27 mouse cellular contexts compared by ENCODE assay signal in the genomic region with DNA sequence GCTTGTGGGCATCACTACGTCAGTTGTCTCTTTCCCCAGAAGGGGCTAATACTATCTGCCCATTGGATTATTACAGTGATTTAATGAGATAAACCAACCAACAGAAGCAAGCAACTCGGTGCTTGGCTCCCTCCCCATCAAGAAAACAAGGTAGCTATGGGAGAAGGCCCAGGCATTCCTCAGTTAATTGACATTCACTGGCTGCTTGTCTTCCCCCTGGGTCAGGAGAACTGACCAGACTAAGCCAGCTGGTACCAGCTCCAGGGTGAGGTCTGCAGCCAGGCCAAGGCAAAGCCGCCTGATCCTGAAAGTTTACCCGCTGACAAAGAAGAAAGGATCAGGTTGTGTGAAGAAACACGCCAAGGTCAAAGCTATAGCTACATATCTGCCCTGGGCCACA. TPM values are rescaled to one million over a fixed set of nuclear protein-coding genes. Genes with fewer than 3 reads are reported as not detected.
DNase-seq lines count a peak whose midpoint lies in the region; ATAC-seq lines count a peak whose summit lies in the region.
"Had no signal": no experiment of that assay in that cellular context is flagged by ENCODE, and none has a peak within 500 bp of the region (broad histone marks: within the 10 kb centered on the region; RNA-seq: fewer than 3 reads in every experiment).

No protein-coding gene starts in this region.

- no peak overlapping the region for H3K4me3 ChIP-seq in hindbrain, embryonic 16.5 days (ENCODE audit: low read length)
- no peak overlapping the region for H3K4me3 ChIP-seq in hindbrain, embryonic 13.5 days
- H3K4me3 ChIP-seq: limb, embryonic 15.5 days; liver, embryonic 15.5 days; midbrain, embryonic 12.5 days; neural tube, embryonic 12.5 days had no signal

- intact Hi-C loops in heart, postnatal 10 days (cut with DNase I): no loop called here

- no peaks in the 10 kb centered on the region for H3K9me3 ChIP-seq in hindbrain, embryonic 16.5 days (ENCODE audit: control insufficient read depth, low read length)
- no peaks in the 10 kb centered on the region for H3K9me3 ChIP-seq in hindbrain, embryonic 13.5 days
- H3K9me3 ChIP-seq: limb, embryonic 15.5 days; liver, embryonic 15.5 days; midbrain, embryonic 12.5 days; neural tube, embryonic 12.5 days had no signal

- no peaks in the 10 kb centered on the region for H3K27me3 ChIP-seq in hindbrain, embryonic 16.5 days (replicated peaks; ENCODE audit: control insufficient read depth, insufficient read depth, low read length)
- no peaks in the 10 kb centered on the region for H3K27me3 ChIP-seq in hindbrain, embryonic 13.5 days
- H3K27me3 ChIP-seq: limb, embryonic 15.5 days; neural tube, embryonic 12.5 days had no signal

- H3K27ac ChIP-seq in hindbrain, embryonic 16.5 days (ENCODE audit: low read depth, low read length): peak overlapping the region; percentile 49; the same call in 1 of the 2 replicates
- H3K27ac ChIP-seq in hindbrain, embryonic 13.5 days: no peak overlapping the region
- H3K27ac ChIP-seq: limb, embryonic 15.5 days; liver, embryonic 15.5 days; macrophage; midbrain, embryonic 12.5 days; neural tube, embryonic 12.5 days had no signal

- 74% methylated on average over 5 of the region's 5 CpGs for WGBS in hindbrain, embryonic 16.5 days
- 88% methylated on average over 5 of the region's 5 CpGs for WGBS in hindbrain, embryonic 13.5 days

- no peak overlapping the region for H3K4me2 ChIP-seq in hindbrain, embryonic 16.5 days (ENCODE audit: low read length)
- H3K4me2 ChIP-seq in hindbrain, embryonic 13.5 days: no peak overlapping the region
- H3K4me2 ChIP-seq: heart, embryonic 11.5 days; limb, embryonic 15.5 days; liver, embryonic 15.5 days; midbrain, embryonic 12.5 days; neural tube, embryonic 12.5 days had no signal

- no peaks in the 10 kb centered on the region for H3K4me1 ChIP-seq in hindbrain, embryonic 16.5 days (ENCODE audit: control insufficient read depth, insufficient read depth, low read depth, low read length)
- H3K4me1 ChIP-seq in hindbrain, embryonic 13.5 days (replicated peaks): peaks cover 21% of the 10 kb centered on the region
- H3K4me1 ChIP-seq: liver, embryonic 15.5 days had no signal

- H3K36me3 ChIP-seq in hindbrain, embryonic 16.5 days (ENCODE audit: control insufficient read depth, insufficient read depth, low read length): no peaks in the 10 kb centered on the region
- H3K36me3 ChIP-seq in hindbrain, embryonic 13.5 days: no peaks in the 10 kb centered on the region
- H3K36me3 ChIP-seq: limb, embryonic 15.5 days; liver, embryonic 15.5 days; midbrain, embryonic 12.5 days; neural tube, embryonic 12.5 days had no signal

- 0 out of 2 replicates have a peak, but pooled peaks have one; percentile 25 for ATAC-seq in hindbrain, embryonic 16.5 days
- ATAC-seq in hindbrain, embryonic 13.5 days (ENCODE audit: low FRiP score): no peak
- ATAC-seq: forebrain, embryonic 14.5 days had no signal

- H3K9ac ChIP-seq in hindbrain, embryonic 16.5 days (ENCODE audit: low read depth, low read length): no peak overlapping the region
- H3K9ac ChIP-seq in hindbrain, embryonic 13.5 days: no peak overlapping the region
- H3K9ac ChIP-seq: limb, embryonic 15.5 days; liver, embryonic 15.5 days; midbrain, embryonic 12.5 days; neural tube, embryonic 12.5 days had no signal

- peak; percentile 91 for DNase-seq in ZHBTc4 (ENCODE audit: low read depth, low spot score)
- DNase-seq in kidney, adult 9 months: peak; percentile 56
- peak; percentile 57 to 65 for DNase-seq in kidney, postnatal 36 days
- no peak for DNase-seq in frontal cortex, postnatal 10 days (ENCODE audit: low spot score in 2 of 2)
- DNase-seq in heart, postnatal 10 days: no peak
- DNase-seq: adrenal gland, postnatal 25 days; cerebellum, adult 18-20 months; layer of hippocampus, postnatal 36 days; right cerebral cortex, postnatal 4 days had no signal

RNA-seq across cellular contexts. Expression of a gene that starts 7.1 kb away (rescaled TPM):
- 11.3 and 13.4 TPM in 2 replicates for polyA plus RNA-seq in hindbrain, embryonic 16.5 days (2015; fragmentation: Nextera tagmentation; extraction: Ambion mirVana)
- polyA plus RNA-seq in hindbrain, embryonic 13.5 days (2015; fragmentation: Nextera tagmentation; extraction: Ambion mirVana): 8.6 and 9.2 TPM in 2 replicates
- total RNA-seq in heart, postnatal 10 days (2021): 10 to 100 TPM; 37.4 to 41.9 TPM

RNA-seq across cellular contexts. Expression of a gene that starts 7.9 kb away (rescaled TPM):
- polyA plus RNA-seq in hindbrain, embryonic 16.5 days (2015; fragmentation: Nextera tagmentation; extraction: Ambion mirVana): not detected in 2 replicates
- not detected in 2 replicates for polyA plus RNA-seq in hindbrain, embryonic 13.5 days (2015; fragmentation: Nextera tagmentation; extraction: Ambion mirVana)
- total RNA-seq in heart, postnatal 10 days (2021): 10 to 100 TPM; 11.8 to 16.2 TPM
- total RNA-seq: granulocyte monocyte progenitor cell, adult 5-6 weeks; monocyte, adult 5-6 weeks had no signal
- polyA plus RNA-seq: C2C12; cortical plate, adult 2 months; forebrain, embryonic 14.5 days; heart, embryonic 11.5 days; large intestine, adult 2 months; limb, embryonic 15.5 days; liver, embryonic 15.5 days; lung, embryonic 16.5 days; midbrain, embryonic 12.5 days; neural tube, embryonic 12.5 days; stomach, embryonic 16.5 days; thymus, postnatal 0 days; urinary bladder, adult 2 months had no signal

Comparison
In these comparisons a context has a peak if more than half of its experiments do, and no peak if none do; other contexts are left out.
1. DNase-seq: peak in ZHBTc4 (single experiment), kidney, adult 9 months (single experiment) and kidney, postnatal 36 days (2 of 2); none in frontal cortex, postnatal 10 days (0 of 2) and heart, postnatal 10 days (0 of 2).